Mouse (Mus musculus) megakaryocyte, adult 5-6 weeks (primary cell): ENCODE data around the gene Tex2. TPM values are rescaled to one million over a fixed set of nuclear protein-coding genes. Genes with fewer than 3 reads are reported as not detected.
"Not testable (repeated sequence)": the region's sequence is repeated elsewhere in the genome, so short reads cannot be mapped to it uniquely, and the experiment has no call there.

Experiments
- ATAC-seq: 2 replicates; pipeline ENCODE4 v1.8.0; 2016; ENCODE audit warnings: mild to moderate bottlenecking, inconsistent platforms; ENCODE audit not compliant: poor library complexity, severe bottlenecking
- total RNA-seq, 2 experiments: library from RNA; stranded (forward) in 1 of 2; stranded (reverse) in 1 of 2; fragments of 153-499, 151-499 nt in 1 of 2; fragments of 221-1000, 200-1000 nt in 1 of 2; gene quantifications; 2 replicates each; pipeline versions ENCODE4 v1.2.3 to v1.2.4; 2015 to 2017

Gene Tex2
- total RNA-seq, 2 experiments from 2014 or later = 27.4 to 39.8 TPM

DNA sequence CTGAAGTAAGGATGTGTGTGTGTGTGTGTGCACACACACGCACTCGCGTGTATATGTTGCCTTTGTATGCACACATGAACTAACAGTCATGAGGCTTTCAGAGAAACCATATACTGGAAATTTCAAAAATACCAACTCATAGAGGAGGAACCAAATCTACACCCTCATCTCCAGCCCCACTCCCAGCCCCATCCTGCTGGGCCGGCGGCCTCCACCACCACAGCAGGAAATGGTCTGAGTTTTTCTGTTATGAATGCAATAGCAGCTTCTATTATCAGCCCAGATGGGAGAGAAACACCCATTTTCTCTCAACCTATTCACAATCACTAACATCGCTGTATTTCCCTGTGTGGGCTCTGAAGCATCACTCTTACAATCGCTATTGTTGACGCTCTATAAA, 8.8 kb upstream of the Tex2 start:
- ATAC-seq = peak; percentile 56

GRCm38 (mm10) chr11:106618768-106619167, 5.5 kb upstream of the Tex2 start:
- not testable (repeated sequence) for ATAC-seq

GRCm38 (mm10) chr11:106617821-106618580, 4.8 kb upstream of the Tex2 start:
- ATAC-seq = no peak

GRCm38 (mm10) chr11:106615561-106615960, 2.3 kb upstream of the Tex2 start:
- no peak for ATAC-seq

GRCm38 (mm10) chr11:106614339-106614645, 1.1 kb upstream of the Tex2 start:
- ATAC-seq = peak; percentile 29

DNA sequence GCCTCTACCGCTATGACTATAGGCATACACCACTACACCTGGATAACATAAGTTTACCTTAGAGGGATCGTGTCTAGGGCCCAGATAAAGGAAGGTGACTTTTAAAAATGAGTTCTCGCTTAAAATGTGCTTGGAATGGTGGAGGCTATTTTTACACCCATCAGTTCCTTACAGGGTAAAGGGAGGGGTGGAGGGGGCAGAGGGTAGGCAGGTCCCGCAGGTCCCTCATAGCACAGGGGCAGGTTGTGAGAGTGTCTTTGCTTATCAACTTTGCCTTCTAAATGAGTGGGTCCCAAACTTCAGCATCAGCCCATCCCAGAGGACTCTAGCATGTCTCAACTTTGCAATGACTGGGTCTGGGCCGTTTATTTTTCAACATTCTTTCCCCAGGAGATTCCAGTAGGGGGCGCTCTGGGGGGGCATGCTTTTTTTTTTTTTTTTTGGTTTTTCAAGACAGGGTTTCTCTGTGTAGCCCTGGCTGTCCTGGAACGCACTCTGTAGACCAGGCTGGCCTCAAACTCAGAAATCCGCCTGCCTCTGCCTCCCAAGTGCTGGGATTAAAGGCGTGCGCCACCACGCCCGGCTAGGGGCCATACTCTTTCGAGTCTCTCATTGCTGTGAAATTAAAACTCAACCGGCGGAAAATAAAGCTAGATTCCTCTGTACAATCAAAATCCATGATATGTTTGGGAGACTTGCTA, 565 bp upstream of the Tex2 start:
- ATAC-seq = no peak

GRCm38 (mm10) chr11:106612209-106612960, 838 bp downstream of the Tex2 start:
- peak; percentile 28 for ATAC-seq

GRCm38 (mm10) chr11:106609731-106610130, 3.5 kb downstream of the Tex2 start:
- ATAC-seq = no peak

- no peak for ATAC-seq
Observed at GRCm38 (mm10) chr11:106607316-106607715, 5.9 kb downstream of the Tex2 start.

DNA sequence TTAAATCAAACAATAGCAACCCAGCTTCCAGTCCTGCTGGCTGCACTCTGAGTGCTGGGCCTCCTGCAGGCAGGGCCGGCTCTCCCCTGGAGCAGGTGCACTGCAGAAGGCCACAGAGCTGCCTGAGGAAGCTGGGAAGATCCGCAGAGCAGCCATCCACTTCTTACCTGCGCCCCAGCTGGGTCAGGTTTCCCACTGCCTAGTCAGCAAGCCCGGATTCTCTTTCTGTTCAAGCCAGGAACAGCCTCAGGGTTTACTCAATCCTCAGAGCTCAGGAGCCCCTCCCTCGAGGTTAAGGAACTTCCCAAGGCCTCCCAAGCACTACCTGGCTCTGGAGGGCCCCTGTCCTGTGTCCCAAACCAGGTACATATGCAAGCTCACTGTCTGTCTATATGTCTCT, 7.2 kb downstream of the Tex2 start:
- no peak for ATAC-seq

DNA sequence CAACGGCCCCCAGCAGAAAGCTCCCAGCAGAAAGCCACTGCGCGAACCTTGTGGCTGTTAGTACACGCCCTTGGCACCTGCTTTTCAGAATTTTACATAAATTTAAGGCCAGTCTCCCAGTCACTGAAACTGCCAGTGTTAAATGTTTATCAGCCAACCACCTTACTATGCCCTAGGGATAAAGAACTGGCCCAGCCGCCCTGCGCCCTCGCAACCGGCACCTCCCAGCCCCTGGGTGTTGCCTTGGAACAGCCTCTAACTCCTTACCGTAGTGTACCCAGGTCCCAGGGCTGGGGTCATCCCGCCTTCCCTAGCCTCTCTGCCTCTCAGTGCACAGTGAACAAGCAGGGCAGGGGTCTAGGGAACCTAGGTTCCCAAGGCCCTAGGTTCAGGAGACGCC, 10.0 kb downstream of the Tex2 start:
- ATAC-seq = no peak

DNA sequence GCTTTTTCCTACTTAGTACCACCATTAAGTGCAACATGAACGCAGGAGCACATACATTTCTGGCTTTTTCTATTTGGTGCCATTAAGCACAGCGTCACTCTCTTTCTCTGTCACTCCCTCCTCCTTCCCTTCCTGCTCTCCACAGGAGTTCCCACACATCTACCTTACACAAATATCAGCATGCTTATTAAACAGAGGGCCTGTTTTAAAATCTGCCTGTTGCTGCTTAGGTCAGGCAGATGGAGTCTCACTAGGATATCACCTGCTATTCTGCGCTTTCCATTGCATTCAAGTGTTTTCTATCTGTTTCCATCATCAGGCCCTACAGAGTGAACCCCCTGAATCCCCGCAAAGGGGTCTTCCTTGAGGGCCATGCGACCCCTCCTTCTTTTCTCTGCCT, 13.1 kb downstream of the Tex2 start:
- ATAC-seq = no peak

GRCm38 (mm10) chr11:106599345-106599744, 13.9 kb downstream of the Tex2 start:
- no peak for ATAC-seq

- peak; percentile 80 for ATAC-seq
Observed at GRCm38 (mm10) chr11:106598339-106598738, 14.9 kb downstream of the Tex2 start.

GRCm38 (mm10) chr11:106597737-106598330, 15.4 kb downstream of the Tex2 start:
- peak; percentile 30; the same call in 1 of the 2 replicates for ATAC-seq

DNA sequence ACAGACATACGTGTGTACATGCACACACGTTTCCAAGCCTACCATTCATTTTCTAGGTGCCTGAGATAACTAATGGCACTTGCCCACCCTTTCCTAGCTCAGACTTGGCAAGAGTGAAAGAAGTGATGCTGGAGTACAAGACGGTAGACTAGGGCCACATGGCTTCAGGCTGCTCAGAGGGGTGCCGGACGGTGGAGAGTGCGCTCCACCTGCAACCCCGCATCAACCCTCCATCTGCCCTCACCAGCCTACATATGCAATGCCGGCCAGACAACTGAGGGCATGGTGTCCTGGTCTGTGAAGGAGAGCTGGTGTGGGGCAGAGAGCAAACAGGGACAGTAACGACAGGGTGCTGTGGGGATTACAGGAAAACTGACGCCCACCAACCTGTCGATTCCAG, 22.0 kb downstream of the Tex2 start:
- no peak for ATAC-seq

GRCm38 (mm10) chr11:106590143-106590542, 23.1 kb downstream of the Tex2 start:
- ATAC-seq = no peak

- no peak for ATAC-seq
Observed at GRCm38 (mm10) chr11:106588781-106589180, 24.4 kb downstream of the Tex2 start.

GRCm38 (mm10) chr11:106587786-106588519, 25.3 kb downstream of the Tex2 start:
- ATAC-seq = no peak

DNA sequence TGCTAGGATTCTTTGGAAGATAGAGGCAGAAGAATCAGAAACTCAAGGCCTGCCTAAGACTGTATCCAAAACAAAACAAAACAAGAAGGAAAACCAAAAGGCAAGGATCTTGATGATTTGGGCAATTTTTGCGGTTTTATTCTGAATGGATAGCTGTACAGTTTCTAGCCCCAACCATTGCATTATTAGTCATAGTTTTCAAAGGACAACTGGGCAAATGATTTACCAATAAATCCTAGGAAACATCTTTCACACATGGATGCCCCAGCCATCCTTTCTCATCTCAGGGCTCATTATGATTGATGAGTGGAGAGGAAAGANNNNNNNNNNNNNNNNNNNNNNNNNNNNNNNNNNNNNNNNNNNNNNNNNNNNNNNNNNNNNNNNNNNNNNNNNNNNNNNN, 29.4 kb downstream of the Tex2 start:
- no peak for ATAC-seq

- ATAC-seq = no peak
Observed at GRCm38 (mm10) chr11:106581357-106581756, 31.9 kb downstream of the Tex2 start.
